In the genomic region with DNA sequence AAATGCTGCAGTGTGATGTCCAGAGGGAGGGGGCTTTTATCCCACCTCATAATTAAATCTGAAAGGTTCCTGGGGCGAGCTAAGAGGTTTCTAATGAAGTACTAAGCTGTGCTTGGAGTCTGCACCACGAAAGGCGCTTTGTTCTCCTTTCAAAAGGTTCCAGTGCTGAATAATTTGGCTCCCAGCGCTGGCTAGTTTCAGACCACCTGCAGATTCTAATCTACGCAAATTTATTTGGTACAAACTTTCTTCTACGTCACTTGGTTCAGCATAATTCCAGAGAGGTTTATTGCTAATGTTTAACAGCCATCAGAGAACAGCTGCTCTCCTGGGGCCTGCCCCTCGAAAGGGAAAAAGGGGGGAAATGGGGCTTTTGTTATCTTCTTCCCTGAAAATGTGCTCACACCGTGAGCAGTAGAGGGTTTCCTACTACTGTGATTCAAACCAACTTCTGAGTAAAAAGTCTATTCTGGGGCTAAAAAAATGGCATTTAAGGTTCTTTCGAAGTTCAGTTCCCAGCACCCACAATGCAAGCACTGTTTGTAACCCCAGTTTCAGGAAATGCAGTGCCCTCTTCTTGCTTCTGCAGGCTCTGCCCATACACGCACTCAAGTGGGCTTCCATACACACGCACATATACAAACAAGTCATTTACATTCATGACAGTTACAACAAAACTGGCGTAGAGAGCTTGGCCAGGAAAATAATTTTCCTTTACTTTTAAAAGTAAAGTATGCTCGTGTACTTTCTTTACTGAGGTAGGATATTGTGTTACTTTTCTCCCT, we compare ENCODE assay signal across 11 mouse cellular contexts. TPM values are rescaled to one million over a fixed set of nuclear protein-coding genes. Genes with fewer than 3 reads are reported as not detected.
DNase-seq lines count a peak whose midpoint lies in the region; ATAC-seq and TF ChIP-seq lines count a peak whose summit lies in the region.
"Had no signal": no experiment of that assay in that cellular context is flagged by ENCODE, and none has a peak within 500 bp of the region (broad histone marks: within the 10 kb centered on the region; RNA-seq: fewer than 3 reads in every experiment).

No protein-coding gene starts in this region.

- peaks cover 10% of the 10 kb centered on the region; the same call in 1 of the 2 replicates for H3K36me3 ChIP-seq in kidney, embryonic 16.5 days (ENCODE audit: insufficient read depth, low read length)
- H3K36me3 ChIP-seq in hindbrain, embryonic 10.5 days: no peaks in the 10 kb centered on the region
- H3K36me3 ChIP-seq in midbrain, embryonic 11.5 days (ENCODE audit: control insufficient read depth, insufficient read depth, low read length): no peaks in the 10 kb centered on the region
- no peaks in the 10 kb centered on the region for H3K36me3 ChIP-seq in liver, embryonic 11.5 days (ENCODE audit: control insufficient read depth, insufficient read depth, low read length)
- H3K36me3 ChIP-seq: lung, embryonic 15.5 days had no signal

- H3K4me1 ChIP-seq in kidney, embryonic 16.5 days (ENCODE audit: insufficient read depth, low read length): no peaks in the 10 kb centered on the region
- H3K4me1 ChIP-seq in hindbrain, embryonic 10.5 days (replicated peaks): peaks cover 18% of the 10 kb centered on the region
- peaks cover 15% of the 10 kb centered on the region for H3K4me1 ChIP-seq in midbrain, embryonic 11.5 days (ENCODE audit: control insufficient read depth, insufficient read depth, low read length)
- H3K4me1 ChIP-seq in liver, embryonic 11.5 days (replicated peaks; ENCODE audit: control insufficient read depth, insufficient read depth, low read length): no peaks in the 10 kb centered on the region

- H3K27me3 ChIP-seq in kidney, embryonic 16.5 days (ENCODE audit: insufficient read depth, low read length): no peaks in the 10 kb centered on the region
- H3K27me3 ChIP-seq in hindbrain, embryonic 10.5 days (ENCODE audit: insufficient read depth, poor library complexity, severe bottlenecking): 0 out of 2 replicates have a peak, but pooled peaks cover 7% of the 10 kb centered on the region
- H3K27me3 ChIP-seq in midbrain, embryonic 11.5 days (ENCODE audit: control insufficient read depth, insufficient read depth, low read length): no peaks in the 10 kb centered on the region
- no peaks in the 10 kb centered on the region for H3K27me3 ChIP-seq in liver, embryonic 11.5 days (replicated peaks; ENCODE audit: control insufficient read depth, insufficient read depth, low read length)
- H3K27me3 ChIP-seq: lung, embryonic 15.5 days had no signal

- no peaks in the 10 kb centered on the region for H3K9me3 ChIP-seq in kidney, embryonic 16.5 days (ENCODE audit: low read length)
- H3K9me3 ChIP-seq in hindbrain, embryonic 10.5 days: no peaks in the 10 kb centered on the region
- H3K9me3 ChIP-seq in midbrain, embryonic 11.5 days (ENCODE audit: control insufficient read depth, low read length): no peaks in the 10 kb centered on the region
- H3K9me3 ChIP-seq in liver, embryonic 11.5 days (ENCODE audit: control insufficient read depth, low read length): no peaks in the 10 kb centered on the region
- H3K9me3 ChIP-seq: lung, embryonic 15.5 days had no signal

- peak overlapping the region; percentile 11; the same call in 1 of the 2 replicates for H3K4me2 ChIP-seq in kidney, embryonic 16.5 days (replicated peaks; ENCODE audit: low read depth, low read length)
- H3K4me2 ChIP-seq in midbrain, embryonic 11.5 days: no peak overlapping the region
- no peak overlapping the region for H3K4me2 ChIP-seq in liver, embryonic 11.5 days
- H3K4me2 ChIP-seq: lung, embryonic 15.5 days had no signal

- peak overlapping the region; percentile 46 for H3K27ac ChIP-seq in kidney, embryonic 16.5 days (ENCODE audit: low read length)
- H3K27ac ChIP-seq in hindbrain, embryonic 10.5 days: peak overlapping the region; percentile 69
- H3K27ac ChIP-seq in midbrain, embryonic 11.5 days (ENCODE audit: low read depth, low read length): peak overlapping the region; percentile 64
- no peak overlapping the region for H3K27ac ChIP-seq in liver, embryonic 11.5 days (ENCODE audit: low read depth, low read length)
- H3K27ac ChIP-seq: lung, embryonic 15.5 days had no signal

- intact Hi-C loops in gastrocnemius, postnatal 36 days (cut with DNase I): no loop called here

- WGBS in kidney, embryonic 16.5 days: 33% methylated on average over 13 of the region's 13 CpGs
- WGBS in hindbrain, embryonic 10.5 days: 13% methylated on average over 13 of the region's 13 CpGs
- WGBS in midbrain, embryonic 11.5 days: 9% methylated on average over 13 of the region's 13 CpGs
- 34% methylated on average over 13 of the region's 13 CpGs for WGBS in liver, embryonic 11.5 days

- ATAC-seq in kidney, embryonic 16.5 days (ENCODE audit: low FRiP score, low TSS enrichment): peak; percentile 78
- ATAC-seq in midbrain, embryonic 11.5 days (ENCODE audit: low FRiP score): peak; percentile 95
- no peak for ATAC-seq in liver, embryonic 11.5 days (replicated peaks; ENCODE audit: low FRiP score)

- H3K4me3 ChIP-seq in kidney, embryonic 16.5 days (ENCODE audit: low read length): no peak overlapping the region
- H3K4me3 ChIP-seq in hindbrain, embryonic 10.5 days: no peak overlapping the region
- no peak overlapping the region for H3K4me3 ChIP-seq in midbrain, embryonic 11.5 days (ENCODE audit: low read depth, low read length)
- H3K4me3 ChIP-seq in liver, embryonic 11.5 days (ENCODE audit: low read depth, low read length): no peak overlapping the region
- H3K4me3 ChIP-seq: lung, embryonic 15.5 days had no signal

- H3K9ac ChIP-seq in kidney, embryonic 16.5 days (replicated peaks; ENCODE audit: low read length): no peak overlapping the region
- H3K9ac ChIP-seq in midbrain, embryonic 11.5 days (ENCODE audit: low read length): no peak overlapping the region
- no peak overlapping the region for H3K9ac ChIP-seq in liver, embryonic 11.5 days (ENCODE audit: low read depth, low read length)
- H3K9ac ChIP-seq: lung, embryonic 15.5 days had no signal

- TF ChIP-seq POLR2A in brain, embryonic 14.5 days (IDR thresholded peaks at IDR 0.05; ENCODE audit: borderline replicate concordance, extremely low read depth, insufficient read depth, insufficient read length, poor library complexity, severe bottlenecking): no peak

- DNase-seq in kidney, adult 8-10 months: no peak
- DNase-seq in brain, embryonic 14.5 days (ENCODE audit: low read depth): peak; percentile 97
- DNase-seq in hindbrain, embryonic 10.5 days (ENCODE audit: low spot score): peak; percentile 48
- DNase-seq in midbrain, embryonic 11.5 days (ENCODE audit: low spot score, missing footprints): peak; percentile 93
- DNase-seq in liver, embryonic 11.5 days (ENCODE audit: low spot score): no peak
- DNase-seq in gastrocnemius, postnatal 36 days: no peak
- no peak for DNase-seq in thymus, postnatal 4 days
- DNase-seq: adrenal gland, postnatal 36 days; heart, postnatal 36 days had no signal

- TF ChIP-seq CTCF in brain, embryonic 14.5 days (IDR thresholded peaks at IDR 0.05; ENCODE audit: borderline replicate concordance, extremely low read depth, insufficient read depth, insufficient read length): no peak

RNA-seq across cellular contexts. Expression of gene Slco1c1, which starts 28.3 kb away (rescaled TPM):
- 0.21 TPM in 1 of 2 replicates, not detected in the other for polyA plus RNA-seq in kidney, embryonic 16.5 days (2015; fragmentation: Nextera tagmentation; extraction: Ambion mirVana)
- polyA plus RNA-seq in brain, embryonic 14.5 days (2012; rRNA removed): 9.2 and 11.8 TPM in 2 replicates
- 0.68 and 2.6 TPM in 2 replicates for polyA plus RNA-seq in hindbrain, embryonic 10.5 days (2016; fragmentation: Nextera tagmentation; extraction: Ambion mirVana)
- 1.5 and 2.1 TPM in 2 replicates for polyA plus RNA-seq in midbrain, embryonic 11.5 days (2014; fragmentation: Nextera tagmentation; extraction: Ambion mirVana)
- polyA plus RNA-seq in liver, embryonic 11.5 days (2014; fragmentation: Nextera tagmentation; extraction: Ambion mirVana): not detected in 2 replicates
- total RNA-seq in gastrocnemius, postnatal 36 days (2021): not detected
- polyA plus RNA-seq: lung, embryonic 15.5 days had no signal

Comparison
In these comparisons a context has a peak if more than half of its experiments do, and no peak if none do; other contexts are left out.
1. DNase-seq: peak in brain, embryonic 14.5 days (single experiment), hindbrain, embryonic 10.5 days (single experiment) and midbrain, embryonic 11.5 days (single experiment); none in kidney, adult 8-10 months (0 of 2), liver, embryonic 11.5 days (single experiment), gastrocnemius, postnatal 36 days (0 of 2) and thymus, postnatal 4 days (single experiment).